Mouse (Mus musculus): Measurements from ENCODE around the gene Vwa8.

The Vwa8 gene

DNA sequence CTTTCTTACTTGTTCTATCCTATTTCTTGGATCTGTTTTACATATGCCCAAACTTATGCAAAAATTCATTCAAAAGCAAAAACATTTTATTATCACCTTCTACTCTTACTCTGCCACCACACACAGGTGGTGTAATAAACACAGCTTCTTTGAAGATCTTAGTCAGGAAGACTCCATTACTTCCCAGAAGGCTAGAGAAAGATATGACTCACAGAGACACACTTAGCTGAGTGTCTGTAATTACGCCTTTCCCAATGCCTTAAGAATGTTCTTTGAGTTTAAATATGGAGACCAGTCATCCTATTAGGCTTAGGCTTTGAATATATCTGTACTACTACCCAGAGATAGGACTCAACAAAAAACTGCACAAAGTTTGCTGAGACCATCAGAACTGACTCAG lies 338.1 kb downstream of the Vwa8 start:
- DNase-seq = no peak

DNA sequence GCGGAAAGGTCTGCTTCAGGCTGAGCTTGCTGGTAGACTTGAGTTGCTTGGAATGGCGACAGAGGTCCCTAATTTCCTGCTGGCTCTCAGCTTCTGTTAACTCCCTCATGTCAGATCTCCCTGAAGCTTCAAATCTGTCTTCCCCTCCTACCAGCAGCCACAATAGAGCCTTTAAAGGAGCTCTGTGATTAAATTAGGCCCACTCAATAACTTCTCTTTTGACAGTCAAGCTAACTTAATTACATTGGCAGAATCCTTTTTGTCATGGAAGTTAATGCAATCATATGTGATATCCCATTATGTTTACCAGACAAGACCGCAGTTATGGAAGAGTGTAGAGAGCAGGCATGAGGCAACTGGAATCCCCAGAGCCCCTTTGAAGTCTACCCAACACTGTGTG lies 347.9 kb downstream of the Vwa8 start:
- no peak for DNase-seq

DNA sequence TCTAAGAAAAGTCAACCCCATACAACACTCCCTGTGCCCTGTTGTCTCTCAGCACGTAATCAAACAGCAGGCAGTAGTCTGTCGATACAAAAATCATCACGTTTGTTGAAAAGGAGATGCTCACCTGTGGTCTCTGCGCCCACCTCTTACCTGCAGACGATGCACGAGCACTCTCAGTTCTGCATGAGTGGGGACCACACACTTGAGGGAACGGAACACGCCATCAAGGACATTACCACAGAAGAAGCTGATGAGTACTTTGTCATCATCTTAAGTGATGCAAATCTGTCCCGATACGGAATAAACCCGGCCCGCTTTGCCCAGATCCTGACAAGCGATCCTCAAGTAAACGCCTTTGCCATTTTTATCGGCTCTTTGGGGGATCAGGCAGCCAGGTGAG lies 349.2 kb downstream of the Vwa8 start:
- DNase-seq = no peak

DNA sequence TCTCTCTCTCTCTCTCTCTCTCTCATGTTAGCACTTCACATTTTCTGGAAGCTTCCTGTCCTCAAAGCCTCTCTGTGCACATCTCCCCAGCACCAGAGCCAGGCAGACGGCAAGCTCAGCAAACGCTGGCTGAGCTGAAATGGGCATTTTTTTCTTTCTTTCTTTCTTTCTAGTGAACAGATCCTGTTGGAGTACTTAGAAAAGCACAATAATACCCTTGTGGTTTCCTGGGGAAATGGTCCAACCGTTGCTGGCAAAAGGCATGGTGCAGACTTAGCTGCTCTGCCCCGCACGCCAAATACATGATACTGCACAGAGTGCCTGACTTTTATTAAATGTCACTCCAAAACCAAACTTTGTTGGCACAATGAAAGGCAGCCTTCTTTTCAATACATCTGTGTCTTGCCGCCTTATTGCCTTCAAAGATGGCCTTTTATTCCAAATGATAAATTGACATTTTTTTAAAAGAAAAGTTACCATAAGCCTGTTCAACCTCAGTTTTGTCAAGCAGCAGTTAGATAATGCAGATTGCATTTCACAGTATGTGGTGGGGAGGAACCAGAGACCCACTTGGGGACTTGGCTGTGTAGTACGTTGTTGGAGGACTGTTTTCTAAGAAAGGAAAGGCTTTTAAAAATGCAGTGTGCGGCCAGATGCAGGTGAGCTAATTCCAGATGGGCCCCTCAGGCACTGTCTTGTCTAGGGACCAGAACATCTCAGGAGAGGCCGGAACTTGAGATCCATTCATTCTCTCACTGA lies 351.5 kb downstream of the Vwa8 start:
- DNase-seq = no peak

DNA sequence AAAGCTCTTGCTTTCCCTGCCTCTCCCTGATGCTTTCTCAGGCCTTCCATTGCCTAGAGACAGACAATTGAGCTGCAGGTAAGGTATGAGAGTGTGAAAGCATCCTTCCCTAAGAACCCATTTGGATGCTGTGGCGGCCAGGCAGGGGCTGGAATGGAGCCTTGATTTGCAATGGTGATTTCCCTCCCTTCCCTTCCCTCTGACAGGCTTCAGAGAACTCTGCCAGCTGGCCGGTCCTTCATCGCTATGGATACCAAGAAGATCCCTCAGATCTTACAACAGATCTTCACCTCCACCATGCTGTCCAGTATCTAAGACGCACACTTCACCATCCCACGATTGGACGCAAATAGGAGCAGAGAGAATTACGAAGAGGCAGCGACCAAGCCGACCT lies 352.0 kb downstream of the Vwa8 start:
- DNase-seq = no peak

DNA sequence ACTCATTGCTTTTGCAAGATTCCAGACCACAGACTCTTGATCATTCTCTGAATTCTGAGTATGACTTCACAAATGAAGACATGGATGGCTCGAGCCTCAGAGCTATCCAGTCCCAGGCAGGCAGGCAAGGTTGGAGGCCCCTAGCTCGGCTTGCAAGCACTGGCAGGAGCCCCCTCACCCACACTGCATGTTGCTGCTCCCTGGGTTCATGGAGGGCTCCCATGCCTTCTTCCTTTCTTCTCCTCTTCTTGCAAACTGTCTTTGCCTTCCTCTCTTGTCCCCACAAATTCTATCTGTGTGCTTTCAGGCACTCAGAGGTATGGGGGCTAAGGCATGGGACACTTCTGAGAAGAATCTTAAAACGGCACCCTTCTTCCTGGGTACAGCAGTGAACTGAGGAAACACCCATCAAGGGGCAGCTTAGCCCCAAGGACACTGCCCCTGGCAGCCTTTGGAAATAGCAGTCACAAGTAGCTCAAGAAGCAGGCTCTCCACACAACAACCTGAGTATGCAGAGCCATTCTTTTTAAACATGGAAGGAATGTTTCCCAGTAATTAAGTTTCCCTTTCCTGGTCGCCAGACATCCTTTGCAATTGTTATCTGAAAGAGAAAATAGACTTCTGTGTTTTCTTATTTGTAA lies 354.0 kb downstream of the Vwa8 start:
- no peak for DNase-seq

DNA sequence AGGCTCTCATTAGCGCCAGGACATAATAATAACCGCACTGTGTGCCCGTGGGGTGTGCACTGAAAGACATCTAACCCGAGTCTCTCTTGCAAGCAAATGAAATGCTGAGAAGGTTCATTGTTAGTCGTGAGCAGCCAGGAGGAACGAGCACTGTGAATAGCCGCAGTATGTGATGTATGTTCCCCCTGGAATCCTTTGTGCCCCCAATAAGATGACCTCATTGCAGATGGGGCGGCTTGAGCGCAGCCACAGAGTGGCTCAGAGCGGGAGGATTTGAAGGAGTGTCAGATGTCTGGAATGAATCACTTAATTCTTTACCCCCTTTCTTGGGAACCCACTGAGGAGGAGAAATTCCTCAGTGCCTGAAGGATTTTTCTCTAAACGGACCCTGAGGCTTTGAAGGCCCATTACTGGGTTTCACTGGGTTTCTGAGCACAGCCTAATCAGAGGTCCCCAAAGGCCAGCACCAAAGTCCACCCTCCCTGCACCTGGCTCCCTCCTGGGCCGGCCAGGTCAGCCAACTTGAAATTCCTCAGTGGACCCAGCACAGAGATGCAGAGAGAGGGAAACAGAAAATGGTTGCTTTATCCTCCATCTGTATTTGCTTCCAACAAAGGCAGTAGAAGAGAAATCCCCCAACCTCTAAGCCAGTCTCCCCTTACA lies 354.8 kb downstream of the Vwa8 start:
- DNase-seq = peak in 1 of 2 experiments; percentile 13

DNA sequence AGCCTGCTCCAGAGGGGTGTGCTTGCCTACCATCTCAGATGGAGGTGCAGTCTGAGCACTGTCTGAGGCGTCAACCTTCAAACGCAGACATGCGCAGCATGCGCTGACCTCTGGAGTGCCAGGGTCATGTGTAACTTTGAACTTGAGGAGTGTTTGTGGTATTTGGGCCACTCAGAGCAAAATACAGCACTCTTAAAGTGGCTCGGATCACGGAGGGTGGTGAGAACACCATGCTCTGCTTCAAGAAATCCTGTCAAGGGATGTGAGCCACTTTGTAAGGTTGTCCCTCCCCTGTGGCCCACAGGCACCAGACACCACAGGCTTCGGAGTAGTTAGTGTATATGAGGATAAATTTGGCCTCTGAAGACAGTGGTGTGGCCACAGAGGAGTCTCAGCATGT lies 356.0 kb downstream of the Vwa8 start:
- peak in 1 of 2 experiments; percentile 25 for DNase-seq

DNA sequence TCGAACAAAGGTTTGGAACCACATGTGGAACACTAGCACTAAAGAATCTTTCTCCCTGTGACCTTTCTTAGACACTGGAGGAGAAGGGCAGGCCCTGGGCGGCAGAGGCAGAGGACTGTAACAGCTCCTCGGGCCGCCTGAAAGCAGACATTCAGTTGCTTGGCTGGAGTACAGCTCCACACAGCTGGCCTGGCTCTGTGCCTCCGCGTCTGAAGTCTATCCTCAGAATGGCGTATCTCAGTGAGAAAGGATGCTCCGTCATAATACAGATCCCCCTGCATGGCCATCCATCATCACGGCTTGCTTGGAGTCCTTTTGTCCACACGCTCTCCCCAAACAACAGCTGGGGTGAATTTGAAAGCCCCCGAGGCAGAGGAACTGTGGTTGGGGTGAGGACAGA lies 357.4 kb downstream of the Vwa8 start:
- peak; percentile 75 to 76 for DNase-seq

DNA sequence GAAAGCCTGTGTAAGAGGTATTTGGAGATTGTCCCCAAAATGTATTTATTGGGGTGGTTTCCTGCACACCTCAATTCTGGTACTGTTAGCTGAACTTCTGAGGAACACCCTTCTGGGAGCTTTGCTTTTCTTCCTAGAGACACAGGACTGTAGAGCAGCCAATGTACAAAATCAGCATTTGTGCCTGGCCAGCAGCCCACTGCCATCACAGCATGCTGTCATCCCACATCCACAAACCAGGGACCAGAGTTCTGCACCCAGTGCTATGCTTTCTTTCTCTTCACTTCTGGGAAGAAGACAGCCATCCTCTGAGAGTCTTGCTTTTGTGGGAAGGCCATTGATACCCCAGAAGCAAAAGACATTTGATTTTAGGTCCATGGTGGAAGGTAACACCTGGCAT lies 359.6 kb downstream of the Vwa8 start:
- peak in 1 of 2 experiments; percentile 15 for DNase-seq

DNA sequence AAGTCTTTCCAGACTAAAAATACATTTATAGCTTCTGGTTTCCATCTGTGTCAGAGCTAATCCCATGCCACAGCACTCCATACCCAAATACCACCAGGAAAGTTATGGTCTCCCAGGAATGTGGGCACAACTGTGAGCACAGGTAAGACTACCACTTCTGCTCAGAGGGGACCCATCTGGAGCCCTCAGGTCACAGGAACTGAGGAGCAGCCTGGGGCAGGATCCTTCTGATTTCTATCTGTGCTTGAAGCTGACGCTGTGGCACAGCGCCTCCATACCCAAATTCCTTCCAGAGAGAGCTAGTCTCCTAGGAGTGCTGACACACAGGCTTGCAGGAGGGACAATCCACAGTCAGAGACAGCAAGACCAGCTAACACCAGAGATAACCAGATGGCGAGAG lies 361.0 kb downstream of the Vwa8 start:
- DNase-seq = peak in 1 of 2 experiments; percentile 11

DNA sequence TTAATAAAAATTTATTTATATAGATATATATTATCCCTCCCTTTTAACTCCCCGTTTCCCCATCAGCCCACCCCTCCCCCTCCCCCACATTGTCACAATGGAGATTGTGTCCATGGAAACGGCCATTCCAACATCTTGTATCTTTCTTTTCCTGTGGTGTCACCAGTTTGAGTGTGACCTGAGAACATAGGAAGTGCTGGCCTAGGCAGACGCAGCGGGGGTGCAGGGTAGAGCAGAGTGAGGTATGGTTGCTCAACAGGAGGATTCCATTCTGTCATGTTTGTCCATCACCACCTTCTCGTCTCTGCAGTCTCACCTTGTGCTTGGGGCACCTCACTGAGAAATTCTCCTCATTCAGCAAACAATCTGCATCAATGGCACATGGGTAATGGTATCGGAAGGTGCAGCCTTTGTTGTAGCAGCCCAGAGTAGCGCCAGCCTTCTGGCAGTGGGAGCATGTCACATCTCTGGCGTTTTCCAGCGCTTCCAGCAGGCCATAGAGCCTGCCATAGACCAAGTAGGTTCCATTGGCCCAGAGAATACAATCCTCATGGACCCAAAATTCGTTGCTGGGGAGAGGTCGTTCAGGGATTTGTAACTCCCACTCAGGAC lies 363.6 kb downstream of the Vwa8 start:
- no peak for DNase-seq

DNA sequence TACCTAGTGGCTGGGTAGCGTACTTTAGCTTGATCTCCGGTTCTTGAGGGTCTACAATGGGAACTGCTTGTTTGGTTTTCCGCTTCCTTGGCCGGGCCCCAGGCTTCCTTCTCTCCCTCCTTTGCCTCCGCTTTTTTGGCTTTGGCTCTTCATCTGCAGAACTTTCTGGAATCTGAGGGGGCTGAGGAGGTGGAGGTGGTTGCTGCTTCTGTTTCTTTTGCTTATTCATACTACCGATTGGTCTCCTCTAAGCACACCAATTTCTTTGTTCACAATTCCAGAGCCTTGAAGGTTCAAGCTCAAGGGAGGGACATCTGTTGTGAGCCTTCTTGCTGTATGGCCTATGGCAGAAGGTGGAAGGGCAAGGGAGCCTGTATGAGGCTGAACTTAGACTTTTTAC lies 365.3 kb downstream of the Vwa8 start:
- DNase-seq = no peak

DNA sequence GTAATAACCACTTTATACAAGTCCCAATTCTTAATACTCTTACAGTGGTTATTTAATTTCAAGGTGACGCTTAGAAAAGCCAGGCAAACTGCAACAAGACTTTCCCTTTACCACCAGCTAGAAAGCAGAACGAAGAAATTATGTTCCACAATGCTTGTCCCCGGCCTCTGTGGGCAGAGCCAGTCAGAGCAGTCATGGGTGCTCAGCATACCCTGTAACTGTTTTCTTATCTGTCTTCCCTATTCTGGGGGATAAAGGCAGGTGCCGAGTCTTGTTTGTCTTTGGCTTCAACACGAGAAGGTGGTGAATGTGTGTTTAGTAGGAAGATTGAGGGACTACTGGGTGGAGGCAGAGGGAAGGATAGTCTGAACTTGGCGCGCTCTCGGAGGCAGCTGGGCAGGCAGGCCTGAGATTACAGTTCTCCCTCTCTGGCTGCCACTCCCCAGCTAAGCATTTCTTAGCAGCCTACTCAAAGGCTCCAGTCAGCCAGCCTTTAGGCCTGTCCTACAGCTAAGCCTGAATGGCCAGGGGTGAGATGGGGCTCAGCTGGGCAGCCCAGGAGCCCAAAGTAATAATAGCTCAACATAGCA lies 365.9 kb downstream of the Vwa8 start:
- DNase-seq = no peak

DNA sequence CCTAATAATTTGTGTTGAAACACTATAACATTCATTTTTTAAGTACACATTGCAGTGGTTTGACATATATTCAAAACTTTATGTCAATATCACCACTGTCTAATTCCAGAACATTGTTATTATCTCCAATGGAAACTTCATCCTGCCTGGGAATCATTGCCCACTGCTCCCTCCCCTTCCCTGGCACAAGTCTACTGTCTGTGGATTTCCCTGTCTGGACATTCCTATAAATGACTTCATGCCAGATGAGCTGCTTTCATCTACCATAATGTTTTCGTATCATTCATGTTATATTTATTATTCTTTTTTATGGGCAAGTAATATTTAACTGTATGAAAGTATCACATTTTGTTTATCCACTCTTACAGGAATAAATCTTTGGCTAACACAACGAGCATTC lies 367.5 kb downstream of the Vwa8 start:
- DNase-seq = no peak

DNA sequence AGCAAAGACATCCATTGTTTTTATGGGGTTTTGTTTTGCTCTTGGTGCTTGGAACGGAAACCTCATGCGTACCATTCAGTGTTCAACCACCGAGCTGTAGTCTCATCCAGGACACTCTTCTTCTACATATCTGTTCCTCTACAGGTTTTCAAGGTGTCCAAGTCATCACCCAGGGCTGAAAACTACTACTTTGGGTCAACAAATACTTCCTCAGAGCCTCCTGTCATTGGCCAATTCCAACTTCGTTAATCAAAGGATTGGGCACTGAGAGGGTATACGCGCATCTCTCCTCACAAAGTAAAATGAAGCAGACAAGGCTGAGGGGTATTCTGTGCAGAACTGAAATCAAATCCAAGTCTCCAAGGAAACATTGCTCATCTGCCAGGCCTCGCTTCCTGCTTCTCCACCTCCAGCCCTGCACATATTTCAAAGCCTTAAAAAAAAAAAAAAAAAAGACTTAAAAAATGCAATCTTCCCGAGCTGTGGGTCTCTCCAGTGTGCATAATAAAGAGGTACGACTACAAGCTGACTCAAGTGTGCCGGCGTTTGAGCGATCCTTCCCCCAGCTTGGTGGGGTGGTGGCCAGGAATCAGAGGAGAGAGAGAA lies 374.7 kb downstream of the Vwa8 start:
- DNase-seq = no peak

DNA sequence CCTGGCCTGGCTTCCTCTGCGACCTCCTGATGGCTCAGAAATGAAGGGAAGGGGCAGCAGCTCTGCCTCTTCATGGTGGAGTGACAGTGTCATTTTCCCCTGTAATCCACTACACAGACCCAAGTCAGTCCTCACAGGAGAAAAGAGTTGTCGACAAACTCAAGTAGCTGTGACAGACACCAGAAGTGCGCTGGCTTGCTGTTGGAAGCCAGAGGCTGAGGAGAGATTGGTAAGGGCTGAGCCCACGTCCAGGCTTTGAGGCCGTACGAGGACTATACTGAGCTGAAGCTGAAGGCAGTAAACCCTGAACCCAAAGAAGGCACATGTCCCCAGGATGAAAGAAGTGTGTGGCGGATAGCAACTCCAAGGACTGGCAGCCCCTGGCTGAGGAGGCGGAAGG lies 376.6 kb downstream of the Vwa8 start:
- no peak for DNase-seq

DNA sequence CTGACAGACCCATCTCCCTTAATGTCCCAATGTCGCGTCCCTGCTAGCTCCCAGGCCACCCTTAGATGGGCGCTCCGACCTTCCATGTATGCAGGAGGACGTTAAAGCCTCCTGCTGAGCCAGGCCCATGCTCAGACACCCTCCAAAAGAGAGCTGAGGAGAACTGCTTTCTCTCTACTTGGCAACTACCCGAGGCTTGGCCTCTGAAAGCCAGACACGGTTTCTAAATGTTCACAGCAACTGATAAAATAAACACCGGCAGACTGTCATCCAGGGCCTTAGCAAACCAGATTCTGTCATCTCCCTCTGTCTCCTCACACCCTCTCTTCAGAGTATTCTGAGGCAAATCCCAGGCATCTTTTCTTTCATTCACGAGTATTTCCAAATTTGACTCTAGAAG lies 377.2 kb downstream of the Vwa8 start:
- DNase-seq = no peak

DNA sequence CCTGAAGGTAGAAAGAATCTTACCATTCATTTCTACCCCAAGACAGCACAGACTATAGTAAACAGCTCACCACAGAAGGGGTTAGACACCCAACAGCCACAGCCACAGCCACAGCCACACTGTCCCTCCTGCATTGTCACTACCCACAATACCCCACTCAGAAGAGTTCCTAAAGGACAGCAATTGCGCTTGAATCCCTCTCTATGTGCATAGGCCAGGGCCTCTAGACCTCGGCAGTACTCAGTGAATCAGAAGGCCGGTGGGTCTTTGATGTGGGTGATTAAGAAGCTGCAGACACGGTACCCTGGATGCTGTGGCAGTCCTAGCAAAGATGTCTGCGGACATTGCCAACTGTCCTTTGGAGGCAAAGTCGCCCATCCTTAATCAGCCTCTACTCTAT lies 377.9 kb downstream of the Vwa8 start:
- DNase-seq = no peak

DNA sequence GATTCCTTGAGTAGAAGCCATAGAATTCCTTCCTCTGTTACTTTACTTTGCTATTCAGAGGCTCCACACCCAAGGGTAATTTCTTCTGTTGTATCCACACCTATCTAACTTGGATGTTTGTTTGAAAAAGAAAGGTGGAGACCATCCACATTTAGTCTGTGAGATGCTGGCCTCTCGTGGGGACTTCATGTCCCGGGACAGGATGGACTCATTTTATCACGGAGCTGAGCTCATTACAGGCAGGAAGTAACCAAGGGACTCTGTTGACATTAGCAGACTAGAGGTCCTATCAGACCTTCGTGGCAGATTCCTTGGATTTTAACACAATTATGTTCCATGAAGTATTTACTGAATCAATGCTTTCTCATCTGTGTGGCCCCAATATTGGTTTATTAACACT lies 379.1 kb downstream of the Vwa8 start:
- no peak for DNase-seq

DNA sequence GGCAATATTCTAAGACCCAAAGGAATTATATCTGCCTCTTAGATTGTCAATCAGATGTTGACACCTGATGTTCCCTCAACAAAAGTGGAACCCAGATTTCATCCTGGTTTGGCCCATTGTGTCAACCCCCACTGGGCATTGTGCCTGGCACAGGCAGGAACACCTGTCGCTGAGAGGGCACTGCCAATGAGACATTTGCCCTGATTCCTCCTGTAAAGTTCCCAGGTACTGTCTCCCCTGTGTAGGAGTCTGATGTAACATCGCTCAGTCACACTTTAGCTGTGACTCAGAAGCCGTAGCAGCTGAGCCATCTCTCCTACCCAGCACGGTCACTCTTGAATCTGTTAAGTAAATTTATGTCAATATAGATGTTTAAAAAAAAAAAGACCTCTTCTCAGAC lies 382.8 kb downstream of the Vwa8 start:
- no peak for DNase-seq

DNA sequence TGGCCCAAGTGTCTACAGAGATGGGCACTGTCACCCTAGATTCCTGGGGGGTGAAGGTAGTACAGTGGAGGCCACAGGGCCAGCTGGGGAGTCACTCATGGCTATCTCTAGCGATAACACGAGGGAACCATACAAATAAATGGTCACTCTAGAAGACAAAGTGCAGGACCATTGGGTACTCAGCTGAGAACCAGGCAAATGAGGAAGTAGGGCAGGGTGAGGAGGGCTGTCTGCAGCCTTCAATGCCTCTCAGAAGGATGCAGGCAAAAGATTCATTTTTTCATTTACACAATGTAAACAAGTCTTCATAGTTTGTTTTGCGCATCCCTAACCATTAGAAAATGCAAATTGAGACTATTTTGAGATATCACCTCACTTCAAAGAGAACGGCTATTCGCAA lies 384.8 kb downstream of the Vwa8 start:
- DNase-seq = no peak

DNA sequence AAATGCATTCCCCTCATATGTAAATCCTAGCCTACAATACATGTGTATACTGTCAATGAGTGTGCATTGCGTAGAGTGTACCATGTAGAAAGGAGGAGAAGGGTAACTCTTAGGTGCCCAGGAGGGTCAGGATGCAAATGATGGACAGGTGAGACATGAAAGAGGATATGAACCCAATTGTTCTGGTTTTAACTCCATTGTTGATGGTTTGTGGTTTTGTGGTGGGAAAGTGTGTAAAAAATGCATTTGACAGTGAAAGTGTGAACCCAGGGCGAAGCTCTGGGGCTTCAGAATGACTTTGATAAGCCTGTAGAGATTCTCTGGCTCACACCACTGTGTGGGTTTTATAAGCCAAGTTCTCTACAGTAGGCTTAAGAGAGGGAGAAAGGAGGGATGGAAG lies 385.7 kb downstream of the Vwa8 start:
- DNase-seq = no peak

All from kidney, postnatal 25 days (tissue).